Mouse (Mus musculus) liver, embryonic 11.5 days (tissue): ENCODE results near the gene Ttc1. TPM values are rescaled to one million over a fixed set of nuclear protein-coding genes. Genes with fewer than 3 reads are reported as not detected.
A peak's percentile ranks its signal among the peaks of the same experiment; 100 is the strongest.

Experiments used
- ATAC-seq: fragments of 200-750 bp; cut with Nextera tagmentation; replicated peaks from 2 replicates; pipeline ENCODE4 v1.8.0; 2017; ENCODE audit warnings: moderate number of reproducible peaks, mild to moderate bottlenecking, moderate TSS enrichment, moderate library complexity; ENCODE audit not compliant: low FRiP score
- DNase-seq: peaks from one replicate; pipeline ENCODE4 v3.0.0-alpha.2; 2017; ENCODE audit warnings: low spot score
- H3K27ac ChIP-seq: fragments of 300-500 bp; sonication (generic); 2 replicates; pipeline ENCODE4 v1.5.1; 2014; ENCODE audit warnings: mild to moderate bottlenecking, low read depth, low read length, control low read depth
- H3K27me3 ChIP-seq: fragments of 300-500 bp; sonication (generic); replicated peaks from 2 replicates; pipeline ENCODE4 v1.6.1; 2014; ENCODE audit warnings: low read length, mixed read lengths; ENCODE audit not compliant: control insufficient read depth, insufficient read depth
- H3K36me3 ChIP-seq: fragments of 300-500 bp; sonication (generic); 2 replicates; pipeline ENCODE4 v1.6.1; 2014; ENCODE audit warnings: mild to moderate bottlenecking, low read length, moderate library complexity, mixed read lengths; ENCODE audit not compliant: control insufficient read depth, insufficient read depth
- H3K4me1 ChIP-seq: fragments of 300-500 bp; sonication (generic); replicated peaks from 2 replicates; pipeline ENCODE4 v1.6.1; 2014; ENCODE audit warnings: low read length, mixed read lengths; ENCODE audit not compliant: control insufficient read depth, insufficient read depth
- H3K4me2 ChIP-seq: fragments of 300-500 bp; sonication (generic); 2 replicates; pipeline ENCODE4 v1.6.1; 2014; ENCODE audit warnings: mild to moderate bottlenecking, control low read depth, moderate library complexity
- H3K4me3 ChIP-seq: fragments of 300-500 bp; sonication (generic); 2 replicates; pipeline ENCODE4 v1.5.1; 2014; ENCODE audit warnings: low read depth, low read length, control low read depth
- H3K9ac ChIP-seq: fragments of 300-500 bp; sonication (generic); 2 replicates; pipeline ENCODE4 v1.6.1; 2014; ENCODE audit warnings: low read depth, low read length, control low read depth
- H3K9me3 ChIP-seq: fragments of 300-500 bp; sonication (generic); 2 replicates; pipeline ENCODE4 v1.6.1; 2016; ENCODE audit warnings: low read length, inconsistent platforms, mixed read lengths; ENCODE audit not compliant: control insufficient read depth
- WGBS: fragments of 180-500 bp; shearing (Covaris S2); extraction: QIAGEN DNeasy Blood & Tissue Kit; methylation state at CpG from one replicate; pipeline ENCODE4 v1.1.7; 2014; 5-methylcytosine and 5-hydroxymethylcytosine counted together
- polyA plus RNA-seq: library from polyadenylated mRNA; unstranded; fragments of >200 nt; fragmentation: Nextera tagmentation; extraction: Ambion mirVana; gene quantifications from 2 replicates; pipeline ENCODE4 v1.2.1, GENCODE M21; 2014

Ttc1 gene
- polyA plus RNA-seq, 1 experiment from 2014 or later = 75.4 TPM

DNA sequence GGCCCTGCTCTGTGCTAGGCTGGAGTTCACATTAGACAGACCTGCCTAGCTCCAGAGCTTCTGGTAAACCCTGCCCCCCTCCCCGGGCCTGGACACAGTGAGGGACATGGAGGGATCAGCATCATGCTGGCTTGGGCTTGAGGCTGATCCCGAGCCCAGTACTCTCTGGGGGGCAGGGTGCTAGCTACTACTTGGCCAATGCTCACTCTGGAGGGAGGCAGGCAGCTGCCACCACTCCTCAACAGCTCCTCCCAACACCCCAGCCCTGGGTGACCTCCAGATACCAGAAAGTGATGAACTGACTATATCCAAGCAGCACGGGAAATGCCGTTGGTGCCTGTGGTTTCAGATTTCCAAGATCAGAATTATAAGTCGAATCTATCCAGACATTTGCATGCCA, 25.9 kb upstream of the Ttc1 start:
- no peak for ATAC-seq

DNA sequence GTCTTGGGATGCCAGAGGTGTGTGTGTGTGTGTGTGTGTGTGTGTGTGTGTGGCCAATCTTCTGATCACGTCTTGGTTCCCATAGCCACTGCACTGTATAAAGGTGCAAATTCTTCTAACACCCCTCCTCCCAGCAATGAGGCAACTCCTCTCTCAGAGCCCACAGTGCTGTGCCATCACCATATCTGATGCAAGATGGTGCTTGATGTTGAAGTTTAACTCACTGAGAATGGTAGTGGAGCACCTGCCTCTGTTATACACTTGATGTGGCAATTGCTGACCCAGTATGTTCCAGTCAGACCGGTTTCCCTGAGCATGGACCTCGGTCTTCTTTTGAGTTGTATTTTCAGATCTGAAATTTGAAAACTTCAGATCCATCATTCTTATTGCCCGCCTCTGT, 22.3 kb upstream of the Ttc1 start:
- 70% methylated on average over 4 of the region's 4 CpGs for WGBS
- no peaks in the 10 kb centered on the region for H3K9me3 ChIP-seq
- H3K4me1 ChIP-seq = no peaks in the 10 kb centered on the region
- H3K9ac ChIP-seq = no peak overlapping the region
- no peak overlapping the region for H3K4me2 ChIP-seq
- DNase-seq = no peak
- peaks cover 16% of the 10 kb centered on the region for H3K27me3 ChIP-seq
- no peak overlapping the region for H3K27ac ChIP-seq
- no peak for ATAC-seq
- no peaks in the 10 kb centered on the region for H3K36me3 ChIP-seq
- no peak overlapping the region for H3K4me3 ChIP-seq

More for the DNA sequence above, 25.9 kb upstream of the Ttc1 start:
- Histone ChIP-seq H3K27ac (no peak overlapping the region), H3K9me3 (no peaks in the 10 kb centered on the region), H3K27me3 (peaks cover 19% of the 10 kb centered on the region), H3K4me2 (no peak overlapping the region), H3K36me3 (no peaks in the 10 kb centered on the region), H3K4me1 (no peaks in the 10 kb centered on the region), H3K4me3 (no peak overlapping the region), H3K9ac (no peak overlapping the region)
- DNase-seq = no peak
- 32% methylated on average over 5 of the region's 5 CpGs for whole genome bisulfite sequencing

DNA sequence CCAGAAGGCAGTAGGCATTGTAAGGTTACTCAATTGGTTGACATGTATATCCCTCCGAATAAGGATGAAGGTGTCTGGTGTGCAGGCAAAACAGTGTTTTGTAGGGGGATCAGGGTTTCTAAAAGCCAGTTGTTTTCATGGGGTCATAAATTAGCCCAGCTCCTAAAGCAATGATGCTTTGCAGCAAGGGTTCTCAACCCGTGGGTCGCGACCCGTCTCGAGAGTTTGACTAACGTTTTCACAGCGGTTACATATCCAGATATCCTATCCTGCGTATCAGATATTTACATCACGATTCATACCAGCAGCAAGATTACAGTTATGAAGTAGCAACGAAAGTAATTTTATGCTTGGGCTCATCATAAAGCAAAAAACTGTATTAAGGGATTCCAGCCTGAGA, 19.9 kb upstream of the Ttc1 start:
- WGBS = 61% methylated on average over 11 of the region's 11 CpGs
- H3K36me3 ChIP-seq = no peaks in the 10 kb centered on the region
- H3K9ac ChIP-seq = no peak overlapping the region
- H3K9me3 ChIP-seq = no peaks in the 10 kb centered on the region
- H3K27ac ChIP-seq = no peak overlapping the region
- DNase-seq (no peak), ATAC-seq (no peak)
- H3K4me1 ChIP-seq = no peaks in the 10 kb centered on the region
- H3K4me2 ChIP-seq = no peak overlapping the region
- H3K27me3 ChIP-seq = peaks cover 15% of the 10 kb centered on the region; the same call in 1 of the 2 replicates
- no peak overlapping the region for H3K4me3 ChIP-seq

- Histone ChIP-seq H3K27ac (no peak overlapping the region), H3K9ac (no peak overlapping the region), H3K4me3 (peak overlapping the region; percentile 49), H3K4me1 (no peaks in the 10 kb centered on the region), H3K4me2 (peak overlapping the region; percentile 73), H3K36me3 (no peaks in the 10 kb centered on the region), H3K9me3 (no peaks in the 10 kb centered on the region), H3K27me3 (peaks cover 15% of the 10 kb centered on the region; the same call in 1 of the 2 replicates)
- WGBS = 6% methylated on average over 37 of the region's 37 CpGs
- DNase-seq = peak; percentile 79
- peak; percentile 57 for ATAC-seq
These were observed 19.3 kb upstream of the Ttc1 start for GRCm38 (mm10) chr11:43766922-43767648.

DNA sequence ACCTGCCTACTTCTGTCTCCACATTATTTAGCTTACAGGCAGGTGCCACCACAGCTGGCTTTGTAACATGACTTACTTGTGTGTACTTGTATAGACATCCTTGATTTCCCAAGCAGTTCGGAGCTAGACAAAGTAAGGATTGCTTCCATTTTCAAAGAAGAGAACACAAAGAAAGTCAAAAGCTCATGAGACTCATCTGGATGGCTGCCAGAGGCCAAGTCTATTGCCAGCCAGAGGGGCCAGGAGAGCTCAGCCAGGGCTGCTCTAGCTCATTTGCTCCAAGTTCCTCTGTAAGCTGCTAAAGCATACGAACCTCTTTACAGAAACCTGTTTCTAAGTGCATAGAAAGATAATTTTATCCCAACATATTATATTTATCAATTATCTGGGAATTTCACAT, 10.6 kb upstream of the Ttc1 start:
- Histone ChIP-seq H3K9ac (no peak overlapping the region), H3K36me3 (no peaks in the 10 kb centered on the region), H3K4me3 (no peak overlapping the region), H3K4me1 (no peaks in the 10 kb centered on the region), H3K27me3 (0 out of 2 replicates have a peak, but pooled peaks cover 7% of the 10 kb centered on the region), H3K4me2 (no peak overlapping the region), H3K27ac (no peak overlapping the region), H3K9me3 (no peaks in the 10 kb centered on the region)
- 68% methylated on average over 2 of the region's 2 CpGs for WGBS
- ATAC-seq = no peak
- DNase-seq = no peak

- ATAC-seq (no peak), DNase-seq (no peak)
- no peaks in the 10 kb centered on the region for H3K9me3 ChIP-seq
- no peak overlapping the region for H3K4me3 ChIP-seq
- WGBS = 68% methylated on average over 5 of the region's 5 CpGs
- no peaks in the 10 kb centered on the region for H3K36me3 ChIP-seq
- no peak overlapping the region for H3K4me2 ChIP-seq
- H3K27ac ChIP-seq = no peak overlapping the region
- 0 out of 2 replicates have a peak, but pooled peaks cover 3% of the 10 kb centered on the region for H3K27me3 ChIP-seq
- no peaks in the 10 kb centered on the region for H3K4me1 ChIP-seq
- H3K9ac ChIP-seq = no peak overlapping the region
These were observed 7.6 kb upstream of the Ttc1 start for GRCm38 (mm10) chr11:43755411-43755810.

DNA sequence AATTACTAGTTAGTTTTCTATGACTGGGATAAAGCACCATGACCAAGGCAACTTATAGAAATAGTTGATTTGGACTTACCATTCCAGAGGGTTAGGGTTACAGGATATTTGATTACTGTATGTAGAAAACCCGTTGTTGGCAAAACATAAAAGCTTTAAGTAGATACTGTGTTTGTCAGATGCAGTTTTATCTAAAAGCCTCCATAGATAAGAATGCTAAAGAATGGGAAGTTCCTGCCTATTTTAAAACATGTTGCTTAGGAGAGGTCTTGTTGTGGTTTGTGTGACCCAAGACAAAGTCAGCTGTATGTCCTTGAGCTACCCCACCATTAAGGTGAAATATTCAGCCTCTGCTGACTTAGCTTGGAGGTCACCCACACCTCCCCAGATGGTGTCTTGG, 6.8 kb upstream of the Ttc1 start:
- no peaks in the 10 kb centered on the region for H3K4me1 ChIP-seq
- DNase-seq (no peak), ATAC-seq (no peak)
- no peak overlapping the region for H3K27ac ChIP-seq
- no peak overlapping the region for H3K4me2 ChIP-seq
- 69% methylated on average over 1 of the region's 1 CpGs for WGBS
- 0 out of 2 replicates have a peak, but pooled peaks cover 3% of the 10 kb centered on the region for H3K27me3 ChIP-seq
- no peak overlapping the region for H3K4me3 ChIP-seq
- H3K9me3 ChIP-seq = no peaks in the 10 kb centered on the region
- no peak overlapping the region for H3K9ac ChIP-seq
- H3K36me3 ChIP-seq = no peaks in the 10 kb centered on the region

DNA sequence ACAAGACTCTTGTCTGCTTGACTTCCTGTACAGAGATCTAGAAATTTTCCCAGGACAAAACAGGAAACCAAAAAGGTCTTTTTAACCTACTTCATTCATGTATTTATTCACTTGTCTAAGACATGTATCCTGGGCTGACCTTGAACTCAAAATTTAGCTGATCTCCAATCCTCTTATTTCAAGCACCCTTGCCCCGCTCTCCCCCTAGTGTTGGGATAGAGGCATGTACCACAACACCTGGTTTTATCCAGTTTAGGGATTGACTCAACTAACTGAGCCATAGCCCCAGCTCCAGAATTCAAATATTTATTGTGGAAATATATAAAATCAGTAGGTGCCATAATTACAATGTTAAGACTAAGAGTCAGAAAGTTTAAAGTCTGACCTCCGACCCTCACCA, 3.7 kb upstream of the Ttc1 start:
- 72% methylated on average over 2 of the region's 2 CpGs for WGBS
- Histone ChIP-seq H3K27ac (no peak overlapping the region), H3K36me3 (no peaks in the 10 kb centered on the region), H3K4me2 (no peak overlapping the region), H3K9ac (no peak overlapping the region), H3K9me3 (no peaks in the 10 kb centered on the region), H3K4me1 (peaks cover 6% of the 10 kb centered on the region; the same call in 1 of the 2 replicates), H3K4me3 (no peak overlapping the region), H3K27me3 (0 out of 2 replicates have a peak, but pooled peaks cover 3% of the 10 kb centered on the region)
- ATAC-seq = no peak
- no peak for DNase-seq

DNA sequence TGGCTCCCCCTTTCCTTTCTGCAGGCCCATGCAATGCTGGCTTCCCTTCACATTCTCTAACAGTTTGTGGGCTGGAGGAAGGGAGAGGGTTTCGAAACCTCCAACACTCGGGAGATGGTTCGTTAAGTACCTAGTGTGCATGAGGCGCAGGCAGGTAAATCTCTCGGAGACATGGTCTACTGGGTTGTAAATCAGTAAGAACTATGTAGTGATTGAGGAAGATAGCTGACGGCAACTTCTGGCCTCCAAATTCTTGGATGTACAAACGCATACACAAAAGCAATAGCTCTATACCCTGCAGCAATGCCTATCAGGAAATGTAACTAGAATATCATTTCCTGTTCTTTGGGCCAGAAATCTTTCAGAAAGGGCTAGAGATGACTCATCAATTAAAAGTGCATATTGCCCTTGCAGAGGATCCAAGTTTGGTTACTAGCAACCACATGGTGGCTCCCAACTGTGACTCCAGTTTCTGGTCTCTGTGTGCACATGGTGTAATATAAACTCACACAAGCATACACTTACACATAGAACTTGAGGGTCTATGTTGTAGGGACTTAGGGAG, 19.0 kb downstream of the Ttc1 start:
- Histone ChIP-seq H3K9ac (no peak overlapping the region), H3K36me3 (peaks cover 15% of the 10 kb centered on the region), H3K27ac (no peak overlapping the region), H3K4me1 (peaks cover 3% of the 10 kb centered on the region; the same call in 1 of the 2 replicates), H3K4me3 (no peak overlapping the region), H3K9me3 (no peaks in the 10 kb centered on the region), H3K27me3 (no peaks in the 10 kb centered on the region), H3K4me2 (no peak overlapping the region)
- DNase-seq = no peak
- 54% methylated on average over 7 of the region's 7 CpGs for whole genome bisulfite sequencing
- no peak for ATAC-seq
